Mouse (Mus musculus): ENCODE results near the gene Tspan5. TPM values are rescaled to one million over a fixed set of nuclear protein-coding genes. Genes with fewer than 3 reads are reported as not detected.

Gene Tspan5
- polyA plus RNA-seq, 1 experiment, result 22.2 TPM

DNA sequence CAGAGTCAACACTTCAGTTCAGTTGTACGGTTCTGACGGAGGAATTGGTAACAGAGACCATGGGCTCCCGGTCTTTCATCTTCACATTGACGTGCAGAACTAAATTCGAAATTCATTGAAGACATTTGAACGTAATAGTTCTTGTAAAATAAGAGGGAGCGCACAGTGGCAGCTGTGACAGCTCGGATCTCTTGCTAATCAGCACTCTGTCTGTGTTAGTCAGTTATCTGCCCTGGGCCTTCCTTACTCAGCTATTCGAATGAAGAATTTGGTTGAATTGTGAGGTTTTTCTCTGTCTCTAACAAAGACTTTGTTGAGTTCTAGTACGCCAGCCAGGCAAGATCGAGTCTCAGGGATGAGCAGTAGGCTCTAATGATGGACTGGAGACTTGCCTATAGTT lies 3.1 kb downstream of the Tspan5 start:
- no peak overlapping the region for H3K27ac ChIP-seq (ENCODE audit: insufficient read depth, low read length)
- no peaks in the 10 kb centered on the region for H3K9me3 ChIP-seq (replicated peaks; ENCODE audit: control insufficient read depth, insufficient read depth, low read length, poor library complexity, severe bottlenecking)
- 0 out of 2 replicates have a peak, but pooled peaks cover 6% of the 10 kb centered on the region for H3K27me3 ChIP-seq (ENCODE audit: control insufficient read depth, insufficient read depth, low read length, poor library complexity, severe bottlenecking)
- H3K4me3 ChIP-seq (ENCODE audit: low read depth, low read length), result no peak overlapping the region
- no peaks in the 10 kb centered on the region for H3K36me3 ChIP-seq (ENCODE audit: control insufficient read depth, insufficient read depth, low read length, poor library complexity, severe bottlenecking)
- H3K4me1 ChIP-seq (ENCODE audit: control insufficient read depth, insufficient read depth, low read length), result peaks cover 2% of the 10 kb centered on the region
- H3K9ac ChIP-seq (ENCODE audit: low read depth, poor library complexity, severe bottlenecking), result no peak overlapping the region
- no peak for TF ChIP-seq CTCF (IDR thresholded peaks at IDR 0.05; ENCODE audit: low read depth, low read length)
- TF ChIP-seq EP300 (IDR thresholded peaks at IDR 0.05; ENCODE audit: insufficient read depth, low read depth, low read length), result no peak
- TF ChIP-seq POLR2A (IDR thresholded peaks at IDR 0.05; ENCODE audit: insufficient read depth, low read length), result no peak

DNA sequence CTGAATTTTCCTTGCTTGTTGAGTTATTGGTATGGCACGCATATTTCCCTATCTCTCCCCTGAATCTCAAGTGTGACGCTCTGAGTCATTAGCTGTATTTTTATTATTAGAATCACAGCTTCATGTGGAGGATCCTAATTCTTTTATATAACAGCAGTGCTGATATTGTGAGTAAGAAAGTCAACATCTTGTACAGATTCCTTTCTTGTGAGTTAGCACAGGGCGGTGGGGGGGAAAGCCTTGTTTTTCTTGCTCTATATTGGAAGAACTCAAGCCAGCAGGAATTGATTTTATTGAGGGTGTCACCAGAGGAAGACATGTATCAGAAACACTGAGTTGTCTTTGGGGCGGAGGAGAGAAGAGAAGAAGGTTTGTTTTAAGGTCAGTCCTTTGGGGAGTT lies 3.6 kb downstream of the Tspan5 start:
- Histone ChIP-seq H3K36me3 (ENCODE audit: control insufficient read depth, insufficient read depth, low read length, poor library complexity, severe bottlenecking) (no peaks in the 10 kb centered on the region), H3K4me1 (ENCODE audit: control insufficient read depth, insufficient read depth, low read length) (peaks cover 2% of the 10 kb centered on the region), H3K27ac (ENCODE audit: insufficient read depth, low read length) (no peak overlapping the region), H3K27me3 (ENCODE audit: control insufficient read depth, insufficient read depth, low read length, poor library complexity, severe bottlenecking) (0 out of 2 replicates have a peak, but pooled peaks cover 4% of the 10 kb centered on the region), H3K9ac (ENCODE audit: low read depth, poor library complexity, severe bottlenecking) (no peak overlapping the region), H3K9me3 (replicated peaks; ENCODE audit: control insufficient read depth, insufficient read depth, low read length, poor library complexity, severe bottlenecking) (no peaks in the 10 kb centered on the region), H3K4me3 (ENCODE audit: low read depth, low read length) (no peak overlapping the region)
- TF ChIP-seq POLR2A (IDR thresholded peaks at IDR 0.05; ENCODE audit: insufficient read depth, low read length) (no peak), EP300 (IDR thresholded peaks at IDR 0.05; ENCODE audit: insufficient read depth, low read depth, low read length) (no peak), CTCF (IDR thresholded peaks at IDR 0.05; ENCODE audit: low read depth, low read length) (no peak)

DNA sequence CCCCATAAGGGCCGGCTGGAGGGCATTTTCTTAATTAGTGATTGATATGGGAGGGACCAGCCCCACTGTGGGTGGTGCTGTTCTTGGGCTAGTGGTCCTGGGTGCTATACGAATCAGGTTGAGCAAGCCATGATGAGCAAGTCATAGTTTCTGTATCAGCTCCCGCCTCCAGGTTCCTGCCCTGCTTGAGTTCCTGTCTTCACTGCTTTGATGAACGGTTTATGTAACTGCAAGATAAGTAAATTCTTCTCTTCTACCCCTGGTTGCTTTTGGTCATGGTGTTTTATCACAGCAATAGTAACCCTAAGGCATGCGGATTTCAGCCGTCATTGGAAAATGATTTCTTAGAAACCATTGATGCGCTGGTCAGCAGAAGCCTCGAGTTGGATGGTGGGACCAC lies 4.6 kb downstream of the Tspan5 start:
- Histone ChIP-seq H3K27me3 (ENCODE audit: control insufficient read depth, insufficient read depth, low read length, poor library complexity, severe bottlenecking) (no peaks in the 10 kb centered on the region), H3K4me1 (ENCODE audit: control insufficient read depth, insufficient read depth, low read length) (peaks cover 2% of the 10 kb centered on the region), H3K27ac (ENCODE audit: insufficient read depth, low read length) (no peak overlapping the region), H3K9me3 (replicated peaks; ENCODE audit: control insufficient read depth, insufficient read depth, low read length, poor library complexity, severe bottlenecking) (no peaks in the 10 kb centered on the region), H3K4me3 (ENCODE audit: low read depth, low read length) (no peak overlapping the region), H3K36me3 (ENCODE audit: control insufficient read depth, insufficient read depth, low read length, poor library complexity, severe bottlenecking) (no peaks in the 10 kb centered on the region), H3K9ac (ENCODE audit: low read depth, poor library complexity, severe bottlenecking) (no peak overlapping the region)
- TF ChIP-seq POLR2A (IDR thresholded peaks at IDR 0.05; ENCODE audit: insufficient read depth, low read length), result no peak
- TF ChIP-seq CTCF (IDR thresholded peaks at IDR 0.05; ENCODE audit: low read depth, low read length), result no peak
- TF ChIP-seq EP300 (IDR thresholded peaks at IDR 0.05; ENCODE audit: insufficient read depth, low read depth, low read length), result no peak

DNA sequence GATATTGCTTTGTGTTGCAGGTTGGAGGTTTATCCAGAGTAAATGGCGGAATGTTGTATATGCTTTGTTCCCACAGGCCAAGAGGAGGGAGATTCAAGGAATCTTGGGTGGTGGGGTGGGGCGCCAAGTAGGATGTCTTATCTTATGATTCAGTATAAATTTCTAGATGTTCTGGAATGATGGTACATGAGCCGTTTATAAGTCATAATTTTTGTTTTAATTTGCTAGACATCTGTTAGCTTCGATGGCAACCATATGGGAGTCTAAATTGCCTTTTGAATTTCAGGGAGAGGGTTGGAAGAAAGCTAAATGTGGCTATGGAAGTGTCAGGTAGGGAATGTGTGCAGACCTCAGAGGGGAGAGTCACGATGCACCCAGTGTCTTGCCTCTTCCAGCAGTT lies 5.0 kb downstream of the Tspan5 start:
- TF ChIP-seq CTCF (IDR thresholded peaks at IDR 0.05; ENCODE audit: low read depth, low read length) (no peak), POLR2A (IDR thresholded peaks at IDR 0.05; ENCODE audit: insufficient read depth, low read length) (no peak), EP300 (IDR thresholded peaks at IDR 0.05; ENCODE audit: insufficient read depth, low read depth, low read length) (no peak)
- Histone ChIP-seq H3K36me3 (ENCODE audit: control insufficient read depth, insufficient read depth, low read length, poor library complexity, severe bottlenecking) (no peaks in the 10 kb centered on the region), H3K9me3 (replicated peaks; ENCODE audit: control insufficient read depth, insufficient read depth, low read length, poor library complexity, severe bottlenecking) (no peaks in the 10 kb centered on the region), H3K27ac (ENCODE audit: insufficient read depth, low read length) (no peak overlapping the region), H3K4me1 (ENCODE audit: control insufficient read depth, insufficient read depth, low read length) (peaks cover 2% of the 10 kb centered on the region), H3K27me3 (ENCODE audit: control insufficient read depth, insufficient read depth, low read length, poor library complexity, severe bottlenecking) (no peaks in the 10 kb centered on the region), H3K9ac (ENCODE audit: low read depth, poor library complexity, severe bottlenecking) (no peak overlapping the region), H3K4me3 (ENCODE audit: low read depth, low read length) (no peak overlapping the region)

DNA sequence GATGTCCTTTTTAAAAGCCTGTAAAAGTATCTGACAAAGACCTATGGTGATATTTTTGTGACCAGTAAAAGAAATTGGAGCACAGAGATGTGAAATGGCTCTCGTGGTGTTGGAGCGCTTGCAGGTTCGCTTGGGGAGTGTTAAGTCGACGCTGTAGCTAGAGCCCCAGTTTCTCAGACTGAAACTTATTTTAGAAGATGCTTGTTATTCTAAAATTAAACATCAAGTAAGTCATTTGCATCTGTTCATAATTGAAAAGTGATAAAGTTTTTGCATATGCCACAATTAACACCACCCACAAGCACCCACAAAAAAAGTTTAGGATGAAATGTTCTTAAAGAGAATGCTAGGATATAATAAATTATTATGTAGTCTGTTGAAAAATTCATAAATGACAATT lies 6.0 kb downstream of the Tspan5 start:
- Histone ChIP-seq H3K4me1 (ENCODE audit: control insufficient read depth, insufficient read depth, low read length) (peaks cover 2% of the 10 kb centered on the region), H3K9ac (ENCODE audit: low read depth, poor library complexity, severe bottlenecking) (no peak overlapping the region), H3K36me3 (ENCODE audit: control insufficient read depth, insufficient read depth, low read length, poor library complexity, severe bottlenecking) (no peaks in the 10 kb centered on the region), H3K4me3 (ENCODE audit: low read depth, low read length) (no peak overlapping the region), H3K27me3 (ENCODE audit: control insufficient read depth, insufficient read depth, low read length, poor library complexity, severe bottlenecking) (no peaks in the 10 kb centered on the region), H3K27ac (ENCODE audit: insufficient read depth, low read length) (no peak overlapping the region), H3K9me3 (replicated peaks; ENCODE audit: control insufficient read depth, insufficient read depth, low read length, poor library complexity, severe bottlenecking) (no peaks in the 10 kb centered on the region)
- no peak for TF ChIP-seq CTCF (IDR thresholded peaks at IDR 0.05; ENCODE audit: low read depth, low read length)
- no peak for TF ChIP-seq POLR2A (IDR thresholded peaks at IDR 0.05; ENCODE audit: insufficient read depth, low read length)
- TF ChIP-seq EP300 (IDR thresholded peaks at IDR 0.05; ENCODE audit: insufficient read depth, low read depth, low read length), result no peak

DNA sequence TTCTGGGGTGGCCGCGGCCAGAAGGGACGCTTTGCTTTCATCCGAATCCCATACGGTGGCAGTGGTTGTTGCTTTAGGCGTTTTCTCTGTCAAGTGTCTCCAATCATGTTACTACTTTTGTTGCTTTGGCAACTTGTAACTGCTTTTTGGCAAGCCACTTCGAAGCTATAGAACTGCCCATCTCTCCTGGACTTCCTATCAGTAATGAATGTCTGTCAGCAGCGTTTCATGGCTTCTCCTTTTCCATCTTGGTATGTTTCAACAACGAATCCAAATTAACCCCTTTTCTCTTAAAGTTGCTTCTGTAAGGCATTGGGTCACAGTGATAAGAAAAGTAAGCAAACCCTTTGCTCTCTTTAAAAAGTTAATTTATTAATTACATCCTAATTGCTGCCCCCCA lies 7.7 kb downstream of the Tspan5 start:
- H3K9ac ChIP-seq (ENCODE audit: low read depth, poor library complexity, severe bottlenecking), result no peak overlapping the region
- TF ChIP-seq EP300 (IDR thresholded peaks at IDR 0.05; ENCODE audit: insufficient read depth, low read depth, low read length), result no peak
- TF ChIP-seq CTCF (IDR thresholded peaks at IDR 0.05; ENCODE audit: low read depth, low read length), result no peak
- no peak for TF ChIP-seq POLR2A (IDR thresholded peaks at IDR 0.05; ENCODE audit: insufficient read depth, low read length)
- H3K4me1 ChIP-seq (ENCODE audit: control insufficient read depth, insufficient read depth, low read length), result no peaks in the 10 kb centered on the region
- no peaks in the 10 kb centered on the region for H3K36me3 ChIP-seq (ENCODE audit: control insufficient read depth, insufficient read depth, low read length, poor library complexity, severe bottlenecking)
- H3K4me3 ChIP-seq (ENCODE audit: low read depth, low read length), result no peak overlapping the region
- H3K27me3 ChIP-seq (ENCODE audit: control insufficient read depth, insufficient read depth, low read length, poor library complexity, severe bottlenecking), result no peaks in the 10 kb centered on the region
- H3K9me3 ChIP-seq (replicated peaks; ENCODE audit: control insufficient read depth, insufficient read depth, low read length, poor library complexity, severe bottlenecking), result no peaks in the 10 kb centered on the region
- no peak overlapping the region for H3K27ac ChIP-seq (ENCODE audit: insufficient read depth, low read length)

Data from ES-Bruce4 (cell line).